Mouse (Mus musculus): ENCODE data around the gene Ifnlr1. TPM values are rescaled to one million over a fixed set of nuclear protein-coding genes. Genes with fewer than 3 reads are reported as not detected.
A peak's percentile ranks its signal among the peaks of the same experiment; 100 is the strongest.

The Ifnlr1 gene
- total RNA-seq, 1 experiment: 3.3 TPM

DNA sequence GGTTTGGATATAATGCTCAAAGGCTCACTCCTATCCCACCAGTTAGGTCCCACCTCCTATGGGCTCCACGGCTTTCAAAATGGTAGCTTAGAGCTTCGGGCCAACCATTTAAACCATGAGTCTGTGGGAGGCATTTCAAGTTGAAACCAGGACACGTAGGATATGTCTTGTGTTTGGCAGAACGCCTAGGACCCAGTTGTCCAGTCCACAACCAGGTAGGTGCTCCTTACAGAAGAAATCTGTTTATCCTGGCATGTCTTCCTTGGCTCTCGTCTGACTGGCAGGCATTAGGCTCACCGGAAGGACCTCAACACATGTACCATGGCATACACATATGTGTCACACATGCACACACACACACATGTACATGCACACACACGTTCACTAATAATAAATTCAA, 3.7 kb downstream of the Ifnlr1 start:
- TF ChIP-seq HCFC1 (IDR thresholded peaks at IDR 0.05; ENCODE audit: borderline replicate concordance, insufficient read depth, low read length): no peak
- peaks cover 0 to 4% of the 10 kb centered on the region in 2 experiments; a peak in 1 of 4 replicates for H3K4me1 ChIP-seq (ENCODE audit: control insufficient read depth in 2 of 2, insufficient read depth in 2 of 2, low read length in 2 of 2, poor library complexity in 1 of 2)
- DNase-seq (ENCODE audit: low read depth, low spot score): no peak
- H3K9me3 ChIP-seq (ENCODE audit: control insufficient read depth, insufficient read depth, low read depth, low read length): no peaks in the 10 kb centered on the region
- H3K36me3 ChIP-seq (ENCODE audit: control insufficient read depth, insufficient read depth, low read length, poor library complexity, severe bottlenecking): no peaks in the 10 kb centered on the region
- in situ Hi-C loops (cut with MboI; ENCODE audit: low sequenced_read_pairs in 2 of 2, unreplicated experiment in 2 of 2): no loop called here
- no peak overlapping the region for H3K9ac ChIP-seq (ENCODE audit: insufficient read depth, low read depth, low read length, poor library complexity, severe bottlenecking)
- no peak overlapping the region for H3K27ac ChIP-seq (ENCODE audit: insufficient read depth, low read depth, low read length, poor library complexity, severe bottlenecking)
- H3K4me3 ChIP-seq (ENCODE audit: insufficient read depth in 1 of 2, low read depth in 1 of 2, low read length in 2 of 2, poor library complexity in 1 of 2, severe bottlenecking in 1 of 2): no peak overlapping the region

DNA sequence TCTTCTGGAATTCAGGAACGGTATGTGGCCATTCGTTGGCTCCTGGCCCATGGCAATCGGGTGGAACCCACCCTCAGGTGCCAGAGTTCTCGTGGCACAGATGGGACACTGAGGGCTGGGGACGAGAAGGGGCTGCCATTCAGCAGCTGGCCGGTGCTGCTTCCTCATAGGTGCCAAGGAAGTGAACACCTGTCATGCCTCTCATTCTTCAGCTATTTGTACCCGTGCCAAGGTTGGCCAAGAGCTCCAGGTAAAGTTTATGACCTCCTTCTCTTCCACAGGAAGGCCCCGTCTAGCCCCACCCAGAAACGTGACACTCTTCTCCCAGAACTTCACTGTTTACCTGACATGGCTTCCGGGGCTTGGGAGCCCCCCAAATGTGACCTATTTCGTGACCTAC, 4.2 kb downstream of the Ifnlr1 start:
- in situ Hi-C loops (cut with MboI; ENCODE audit: low sequenced_read_pairs in 2 of 2, unreplicated experiment in 2 of 2): no loop called here
- H3K9ac ChIP-seq (ENCODE audit: insufficient read depth, low read depth, low read length, poor library complexity, severe bottlenecking): no peak overlapping the region
- H3K9me3 ChIP-seq (ENCODE audit: control insufficient read depth, insufficient read depth, low read depth, low read length): no peaks in the 10 kb centered on the region
- DNase-seq (ENCODE audit: low read depth, low spot score): no peak
- H3K36me3 ChIP-seq (ENCODE audit: control insufficient read depth, insufficient read depth, low read length, poor library complexity, severe bottlenecking): no peaks in the 10 kb centered on the region
- no peak overlapping the region for H3K27ac ChIP-seq (ENCODE audit: insufficient read depth, low read depth, low read length, poor library complexity, severe bottlenecking)
- H3K4me1 ChIP-seq (ENCODE audit: control insufficient read depth in 2 of 2, insufficient read depth in 2 of 2, low read length in 2 of 2, poor library complexity in 1 of 2): peaks cover 0 to 4% of the 10 kb centered on the region in 2 experiments; a peak in 1 of 4 replicates
- H3K4me3 ChIP-seq (ENCODE audit: insufficient read depth in 1 of 2, low read depth in 1 of 2, low read length in 2 of 2, poor library complexity in 1 of 2, severe bottlenecking in 1 of 2): no peak overlapping the region
- TF ChIP-seq HCFC1 (IDR thresholded peaks at IDR 0.05; ENCODE audit: borderline replicate concordance, insufficient read depth, low read length) (no peak), MAFK (IDR thresholded peaks at IDR 0.05; ENCODE audit: insufficient read depth, low read depth, low read length) (no peak), ZC3H11A (IDR thresholded peaks at IDR 0.05; ENCODE audit: borderline replicate concordance, low read depth, low read length) (no peak)

DNA sequence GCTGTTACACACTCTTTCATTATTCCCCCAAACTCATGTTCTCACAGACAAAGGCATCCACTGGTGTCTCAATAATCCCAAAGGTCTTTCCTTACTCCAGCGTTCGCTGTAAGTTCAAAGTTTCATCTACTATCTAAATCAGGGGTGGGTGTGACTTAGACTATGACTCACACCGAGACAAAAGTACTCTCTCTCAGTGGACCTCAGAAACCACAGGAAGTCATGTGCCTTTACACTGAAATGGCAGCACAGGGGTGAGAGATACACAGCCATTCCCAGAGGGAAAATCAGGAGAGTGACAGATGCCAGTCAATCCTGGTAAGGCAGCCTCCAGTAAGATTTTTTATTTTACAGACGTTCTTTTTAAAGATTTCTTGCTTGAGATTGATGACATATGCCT, 6.8 kb downstream of the Ifnlr1 start:
- Histone ChIP-seq H3K36me3 (ENCODE audit: control insufficient read depth, insufficient read depth, low read length, poor library complexity, severe bottlenecking) (no peaks in the 10 kb centered on the region), H3K27ac (ENCODE audit: insufficient read depth, low read depth, low read length, poor library complexity, severe bottlenecking) (no peak overlapping the region), H3K9ac (ENCODE audit: insufficient read depth, low read depth, low read length, poor library complexity, severe bottlenecking) (no peak overlapping the region), H3K4me1 (ENCODE audit: control insufficient read depth in 2 of 2, insufficient read depth in 2 of 2, low read length in 2 of 2, poor library complexity in 1 of 2) (peaks cover 0 to 4% of the 10 kb centered on the region in 2 experiments; a peak in 1 of 4 replicates), H3K4me3 (ENCODE audit: insufficient read depth in 1 of 2, low read depth in 1 of 2, low read length in 2 of 2, poor library complexity in 1 of 2, severe bottlenecking in 1 of 2) (no peak overlapping the region), H3K9me3 (ENCODE audit: control insufficient read depth, insufficient read depth, low read depth, low read length) (no peaks in the 10 kb centered on the region)
- in situ Hi-C loops (cut with MboI; ENCODE audit: low sequenced_read_pairs in 2 of 2, unreplicated experiment in 2 of 2): no loop called here
- TF ChIP-seq HCFC1 (IDR thresholded peaks at IDR 0.05; ENCODE audit: borderline replicate concordance, insufficient read depth, low read length) (no peak), CHD2 (IDR thresholded peaks at IDR 0.05; ENCODE audit: low read depth, low read length) (no peak), MAFK (IDR thresholded peaks at IDR 0.05; ENCODE audit: insufficient read depth, low read depth, low read length) (no peak), ZNF384 (IDR thresholded peaks at IDR 0.05; ENCODE audit: low read depth, low read length) (no peak), ZC3H11A (IDR thresholded peaks at IDR 0.05; ENCODE audit: borderline replicate concordance, low read depth, low read length) (no peak)
- no peak for DNase-seq (ENCODE audit: low read depth, low spot score)

DNA sequence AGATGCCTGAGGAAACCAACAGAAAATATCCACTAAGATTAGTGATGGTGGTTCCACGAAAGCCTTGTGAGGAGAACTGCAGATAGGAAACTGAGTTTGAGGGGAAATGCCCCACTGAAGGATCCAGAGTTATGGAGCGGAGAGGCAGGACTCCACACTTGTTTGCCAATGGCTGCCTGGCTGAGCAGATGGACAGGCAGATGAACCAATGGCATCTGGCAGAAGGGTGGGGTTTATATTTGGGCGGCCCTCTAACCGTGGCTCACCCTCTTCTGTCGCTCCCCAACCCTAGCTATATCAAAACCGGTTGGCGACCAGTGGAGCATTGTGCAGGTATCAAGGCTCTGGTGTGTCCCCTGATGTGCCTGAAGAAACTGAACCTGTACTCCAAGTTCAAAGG, 12.4 kb downstream of the Ifnlr1 start:
- peak; percentile 89 for TF ChIP-seq CHD2 (IDR thresholded peaks at IDR 0.05; ENCODE audit: low read depth, low read length)
- no peak for TF ChIP-seq ZC3H11A (IDR thresholded peaks at IDR 0.05; ENCODE audit: borderline replicate concordance, low read depth, low read length)
- no peak for TF ChIP-seq HCFC1 (IDR thresholded peaks at IDR 0.05; ENCODE audit: borderline replicate concordance, insufficient read depth, low read length)
- TF ChIP-seq ZNF384 (IDR thresholded peaks at IDR 0.05; ENCODE audit: low read depth, low read length): no peak
- TF ChIP-seq MAFK (IDR thresholded peaks at IDR 0.05; ENCODE audit: insufficient read depth, low read depth, low read length): no peak
- in situ Hi-C loops (cut with MboI; ENCODE audit: low sequenced_read_pairs in 2 of 2, unreplicated experiment in 2 of 2): no loop called here
- no peaks in the 10 kb centered on the region for H3K9me3 ChIP-seq (ENCODE audit: control insufficient read depth, insufficient read depth, low read depth, low read length)

DNA sequence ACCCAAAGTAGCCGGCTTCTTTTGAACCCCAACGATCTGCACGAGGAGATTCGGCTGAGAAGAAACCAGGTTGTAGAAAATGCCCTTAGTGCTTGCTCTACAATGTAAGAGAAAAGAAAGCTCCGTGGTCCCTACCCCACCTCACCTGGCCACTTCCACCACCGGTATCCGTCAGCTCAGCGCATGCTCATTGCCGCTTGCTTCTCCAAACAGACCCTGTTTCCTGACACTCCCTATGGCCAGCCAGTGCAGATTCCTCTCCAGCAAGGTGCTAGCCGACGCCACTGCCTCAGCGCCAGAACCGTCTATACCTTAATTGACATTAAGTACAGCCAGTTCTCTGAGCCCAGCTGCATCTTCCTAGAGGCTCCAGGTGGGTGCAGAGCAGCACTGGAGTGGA, 17.4 kb downstream of the Ifnlr1 start:
- H3K9ac ChIP-seq (ENCODE audit: insufficient read depth, low read depth, low read length, poor library complexity, severe bottlenecking): no peak overlapping the region
- peaks cover 0 to 2% of the 10 kb centered on the region in 2 experiments; a peak in 1 of 4 replicates for H3K4me1 ChIP-seq (ENCODE audit: control insufficient read depth in 2 of 2, insufficient read depth in 2 of 2, low read length in 2 of 2, poor library complexity in 1 of 2)
- TF ChIP-seq CHD2 (IDR thresholded peaks at IDR 0.05; ENCODE audit: low read depth, low read length): no peak
- TF ChIP-seq ZNF384 (IDR thresholded peaks at IDR 0.05; ENCODE audit: low read depth, low read length): no peak
- peaks cover 2% of the 10 kb centered on the region; the same call in 1 of the 2 replicates for H3K36me3 ChIP-seq (ENCODE audit: control insufficient read depth, insufficient read depth, low read length, poor library complexity, severe bottlenecking)
- in situ Hi-C loops (cut with MboI; ENCODE audit: low sequenced_read_pairs in 2 of 2, unreplicated experiment in 2 of 2): no loop called here
- H3K9me3 ChIP-seq (ENCODE audit: control insufficient read depth, insufficient read depth, low read depth, low read length): no peaks in the 10 kb centered on the region
- no peak for DNase-seq (ENCODE audit: low read depth, low spot score)
- no peak overlapping the region for H3K4me3 ChIP-seq (ENCODE audit: insufficient read depth in 1 of 2, low read depth in 1 of 2, low read length in 2 of 2, poor library complexity in 1 of 2, severe bottlenecking in 1 of 2)
- no peak overlapping the region for H3K27ac ChIP-seq (ENCODE audit: insufficient read depth, low read depth, low read length, poor library complexity, severe bottlenecking)

More for the DNA sequence above, 12.4 kb downstream of the Ifnlr1 start:
- H3K27ac ChIP-seq (ENCODE audit: insufficient read depth, low read depth, low read length, poor library complexity, severe bottlenecking): no peak overlapping the region
- peaks cover 0 to 2% of the 10 kb centered on the region in 2 experiments; a peak in 1 of 4 replicates for H3K4me1 ChIP-seq (ENCODE audit: control insufficient read depth in 2 of 2, insufficient read depth in 2 of 2, low read length in 2 of 2, poor library complexity in 1 of 2)
- H3K36me3 ChIP-seq (ENCODE audit: control insufficient read depth, insufficient read depth, low read length, poor library complexity, severe bottlenecking): 0 out of 2 replicates have a peak, but pooled peaks cover 2% of the 10 kb centered on the region
- peak overlapping the region; percentile 32; the same call in 1 of the 2 replicates for H3K9ac ChIP-seq (ENCODE audit: insufficient read depth, low read depth, low read length, poor library complexity, severe bottlenecking)
- H3K4me3 ChIP-seq (ENCODE audit: insufficient read depth in 1 of 2, low read depth in 1 of 2, low read length in 2 of 2, poor library complexity in 1 of 2, severe bottlenecking in 1 of 2): peak overlapping the region; percentile 61 to 70
- DNase-seq (ENCODE audit: low read depth, low spot score): peak; percentile 74
